In the genomic region with DNA sequence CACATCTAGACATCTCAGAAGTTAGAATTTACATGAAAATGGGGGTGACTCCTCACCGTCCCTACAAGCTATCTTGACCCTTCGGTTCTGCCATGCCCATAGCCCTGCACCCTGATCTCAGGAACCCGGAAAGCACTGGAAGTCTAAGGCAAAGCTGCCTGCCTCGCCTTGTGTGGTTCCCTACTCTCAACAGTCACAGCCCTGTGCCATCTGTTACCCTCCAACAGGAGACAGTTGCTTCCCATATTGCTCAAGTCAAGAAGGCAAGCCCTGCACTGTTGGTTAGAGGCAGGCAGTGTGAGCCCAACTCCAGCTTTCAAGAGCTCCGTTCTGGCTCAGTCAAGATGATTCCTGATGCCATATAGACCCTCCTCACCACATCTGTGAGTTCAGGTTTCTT, we compare ENCODE assay signal across 39 mouse cellular contexts. TPM values are rescaled to one million over a fixed set of nuclear protein-coding genes. Genes with fewer than 3 reads are reported as not detected.
DNase-seq lines count a peak whose midpoint lies in the region; ATAC-seq and TF ChIP-seq lines count a peak whose summit lies in the region.
"Had no signal": no experiment of that assay in that cellular context is flagged by ENCODE, and none has a peak within 500 bp of the region (broad histone marks: within the 10 kb centered on the region; RNA-seq: fewer than 3 reads in every experiment).

No protein-coding gene starts in this region.

- DNase-seq in forebrain, postnatal 0 days: no peak
- peak; percentile 70 for DNase-seq in cerebellum, adult 11-12 months
- peak; percentile 77 for DNase-seq in cerebellum, adult 9-11 months
- DNase-seq in gastrocnemius, postnatal 14 days: no peak
- no peak for DNase-seq in liver, postnatal 0 days
- DNase-seq in limb, embryonic 10.5 days (ENCODE audit: low spot score): no peak
- DNase-seq: adrenal gland, postnatal 14 days; gastrocnemius, postnatal 10 days; heart, postnatal 36 days; kidney, adult 9 months; kidney, postnatal 10 days; lung, adult 18-20 months; lung, postnatal 4 days; right cerebral cortex, postnatal 4 days; thymus, adult 18-20 months; thymus, postnatal 25 days had no signal

- no peaks in the 10 kb centered on the region; the same call in 1 of the 2 replicates for H3K36me3 ChIP-seq in forebrain, postnatal 0 days (ENCODE audit: insufficient read depth)
- H3K36me3 ChIP-seq in forebrain, embryonic 15.5 days: no peaks in the 10 kb centered on the region
- H3K36me3 ChIP-seq in liver, postnatal 0 days (replicated peaks; ENCODE audit: insufficient read depth, low read length): no peaks in the 10 kb centered on the region
- no peaks in the 10 kb centered on the region for H3K36me3 ChIP-seq in limb, embryonic 10.5 days
- H3K36me3 ChIP-seq: hindbrain, embryonic 12.5 days; limb, embryonic 13.5 days; liver, embryonic 12.5 days; midbrain, embryonic 12.5 days; neural tube, embryonic 12.5 days had no signal

- H3K4me3 ChIP-seq in forebrain, postnatal 0 days (ENCODE audit: low read depth, low read length): no peak overlapping the region
- no peak overlapping the region for H3K4me3 ChIP-seq in forebrain, embryonic 15.5 days
- H3K4me3 ChIP-seq in liver, postnatal 0 days (ENCODE audit: low read depth, low read length): no peak overlapping the region
- no peak overlapping the region for H3K4me3 ChIP-seq in limb, embryonic 10.5 days
- H3K4me3 ChIP-seq: hindbrain, embryonic 12.5 days; left cerebral cortex, adult 2 months; limb, embryonic 13.5 days; liver, embryonic 12.5 days; megakaryocyte, embryonic 14.5 days; midbrain, embryonic 12.5 days; myocyte; neural tube, embryonic 12.5 days had no signal

- H3K4me1 ChIP-seq in forebrain, postnatal 0 days (ENCODE audit: insufficient read depth): peaks cover 1% of the 10 kb centered on the region; the same call in 1 of the 2 replicates
- H3K4me1 ChIP-seq in forebrain, embryonic 15.5 days: peaks cover 2% of the 10 kb centered on the region
- H3K4me1 ChIP-seq in liver, postnatal 0 days (ENCODE audit: insufficient read depth): no peaks in the 10 kb centered on the region
- H3K4me1 ChIP-seq in limb, embryonic 10.5 days: peaks cover 2% of the 10 kb centered on the region; the same call in 1 of the 2 replicates
- H3K4me1 ChIP-seq: liver, embryonic 12.5 days had no signal

- intact Hi-C loops in gastrocnemius, postnatal 14 days (cut with DNase I; ENCODE audit: low total_unique reads): no loop called here

- WGBS in forebrain, postnatal 0 days: 84% methylated on average over 5 of the region's 5 CpGs
- WGBS in forebrain, embryonic 15.5 days: 79% methylated on average over 5 of the region's 5 CpGs
- 75% methylated on average over 5 of the region's 5 CpGs for WGBS in liver, postnatal 0 days (ENCODE audit: insufficient replicate concordance)
- WGBS in limb, embryonic 10.5 days: 78% methylated on average over 5 of the region's 5 CpGs

- H3K9me3 ChIP-seq in forebrain, postnatal 0 days (ENCODE audit: low read length): no peaks in the 10 kb centered on the region
- H3K9me3 ChIP-seq in forebrain, embryonic 15.5 days: no peaks in the 10 kb centered on the region
- H3K9me3 ChIP-seq in liver, postnatal 0 days (ENCODE audit: low read length): no peaks in the 10 kb centered on the region
- no peaks in the 10 kb centered on the region for H3K9me3 ChIP-seq in limb, embryonic 10.5 days (replicated peaks)
- H3K9me3 ChIP-seq: hindbrain, embryonic 12.5 days; limb, embryonic 13.5 days; liver, embryonic 12.5 days; megakaryocyte, embryonic 14.5 days; midbrain, embryonic 12.5 days; neural tube, embryonic 12.5 days had no signal

- no peak overlapping the region for H3K9ac ChIP-seq in forebrain, postnatal 0 days
- H3K9ac ChIP-seq in forebrain, embryonic 15.5 days (replicated peaks): no peak overlapping the region
- no peak overlapping the region for H3K9ac ChIP-seq in liver, postnatal 0 days (replicated peaks)
- H3K9ac ChIP-seq: hindbrain, embryonic 12.5 days; limb, embryonic 13.5 days; liver, embryonic 12.5 days; midbrain, embryonic 12.5 days; neural tube, embryonic 12.5 days had no signal

- no peak for TF ChIP-seq CTCF in forebrain, postnatal 0 days (IDR thresholded peaks at IDR 0.05; ENCODE audit: low read depth)
- TF ChIP-seq CTCF in liver, postnatal 0 days (IDR thresholded peaks at IDR 0.05; ENCODE audit: low read depth): no peak

- no peak overlapping the region for H3K4me2 ChIP-seq in forebrain, postnatal 0 days (ENCODE audit: low read depth)
- no peak overlapping the region for H3K4me2 ChIP-seq in forebrain, embryonic 15.5 days (replicated peaks)
- no peak overlapping the region for H3K4me2 ChIP-seq in liver, postnatal 0 days (ENCODE audit: low read depth, low read length)
- H3K4me2 ChIP-seq: heart, embryonic 11.5 days; hindbrain, embryonic 12.5 days; limb, embryonic 13.5 days; liver, embryonic 12.5 days; midbrain, embryonic 12.5 days; neural tube, embryonic 12.5 days had no signal

- TF ChIP-seq EP300 in liver, postnatal 0 days (IDR thresholded peaks at IDR 0.05; ENCODE audit: low read depth): no peak

- peak; percentile 47; the same call in 1 of the 2 replicates for ATAC-seq in forebrain, postnatal 0 days
- no peak for ATAC-seq in forebrain, embryonic 15.5 days (replicated peaks)
- no peak for ATAC-seq in liver, postnatal 0 days
- ATAC-seq: forebrain, embryonic 16.5 days; intestine, embryonic 16.5 days; liver, embryonic 12.5 days; lung, postnatal 0 days; Patski had no signal

- H3K27me3 ChIP-seq in forebrain, postnatal 0 days (ENCODE audit: insufficient read depth, low read length): no peaks in the 10 kb centered on the region
- H3K27me3 ChIP-seq in forebrain, embryonic 15.5 days: no peaks in the 10 kb centered on the region
- H3K27me3 ChIP-seq in liver, postnatal 0 days (ENCODE audit: insufficient read depth, low read length): peaks cover 3% of the 10 kb centered on the region; the same call in 1 of the 2 replicates
- H3K27me3 ChIP-seq in limb, embryonic 10.5 days (ENCODE audit: low read depth, poor library complexity, severe bottlenecking): peaks cover 16% of the 10 kb centered on the region
- H3K27me3 ChIP-seq: hindbrain, embryonic 12.5 days; neural tube, embryonic 12.5 days; Patski had no signal

- no peak overlapping the region for H3K27ac ChIP-seq in forebrain, postnatal 0 days (ENCODE audit: low read depth, low read length)
- no peak overlapping the region for H3K27ac ChIP-seq in forebrain, embryonic 15.5 days (replicated peaks)
- no peak overlapping the region for H3K27ac ChIP-seq in liver, postnatal 0 days (ENCODE audit: low read depth)
- no peak overlapping the region for H3K27ac ChIP-seq in limb, embryonic 10.5 days
- H3K27ac ChIP-seq: hindbrain, embryonic 12.5 days; left cerebral cortex, adult 2 months; limb, embryonic 13.5 days; liver, embryonic 12.5 days; midbrain, embryonic 12.5 days; neural tube, embryonic 12.5 days; stomach, postnatal 0 days had no signal

RNA-seq across cellular contexts. Expression of gene Lep, which starts 48.4 kb away (rescaled TPM):
- not detected in 2 replicates for total RNA-seq in forebrain, postnatal 0 days (2014; rRNA removed)
- polyA plus RNA-seq in forebrain, postnatal 0 days (2015; fragmentation: Nextera tagmentation; extraction: Ambion mirVana): not detected in 2 replicates
- not detected in 2 replicates for polyA plus RNA-seq in forebrain, embryonic 15.5 days (2015; fragmentation: Nextera tagmentation; extraction: Ambion mirVana)
- under 1 TPM; 0.16 to 0.51 TPM for total RNA-seq in gastrocnemius, postnatal 14 days (2021)
- not detected in 2 replicates for polyA plus RNA-seq in liver, postnatal 0 days (2015; fragmentation: Nextera tagmentation; extraction: Ambion mirVana)
- not detected in 2 replicates for polyA plus RNA-seq in limb, embryonic 10.5 days (2016; fragmentation: Nextera tagmentation; extraction: Ambion mirVana)
- total RNA-seq: granulocyte monocyte progenitor cell, adult 5-6 weeks; layer of hippocampus, postnatal 14 days; left cerebral cortex, adult 2 months; left cerebral cortex, postnatal 25 days; MEL; midbrain, postnatal 0 days had no signal
- polyA plus RNA-seq: brain, embryonic 14.5 days; embryonic facial prominence, embryonic 11.5 days; forebrain, embryonic 16.5 days; heart, embryonic 11.5 days; heart, embryonic 16.5 days; hindbrain, embryonic 12.5 days; intestine, embryonic 16.5 days; limb, embryonic 13.5 days; liver, embryonic 12.5 days; lung, postnatal 0 days; midbrain, embryonic 12.5 days; midbrain, postnatal 0 days; myocyte; neural tube, embryonic 12.5 days; stomach, postnatal 0 days had no signal

Comparison
In these comparisons a context has a peak if more than half of its experiments do, and no peak if none do; other contexts are left out.
1. DNase-seq: peak in cerebellum, adult 11-12 months (single experiment) and cerebellum, adult 9-11 months (single experiment); none in forebrain, postnatal 0 days (single experiment), gastrocnemius, postnatal 14 days (single experiment), liver, postnatal 0 days (single experiment) and limb, embryonic 10.5 days (single experiment).